8 mouse cellular contexts compared by ENCODE assay signal in the genomic region with DNA sequence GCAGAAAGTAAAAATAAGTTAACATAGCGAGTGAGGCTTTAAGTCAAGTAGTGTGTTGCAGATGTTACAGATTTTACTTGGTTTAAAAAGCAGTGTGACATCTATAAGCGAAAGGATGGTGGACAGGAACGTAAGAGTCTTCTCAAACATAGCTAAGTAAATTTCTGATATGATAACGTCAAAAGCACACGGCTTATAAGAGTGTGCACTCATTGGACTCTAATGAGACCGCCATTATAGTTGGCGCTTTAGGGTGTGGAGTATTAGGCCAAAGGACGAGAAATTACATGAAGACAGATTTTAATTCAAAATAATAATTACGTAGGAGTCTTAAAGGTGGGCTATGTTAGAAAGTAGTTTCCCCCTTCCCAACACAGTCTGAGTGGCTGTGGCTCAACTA. TPM values are rescaled to one million over a fixed set of nuclear protein-coding genes. Genes with fewer than 3 reads are reported as not detected.
A peak's percentile ranks its signal among the peaks of the same experiment; 100 is the strongest.
DNase-seq lines count a peak whose midpoint lies in the region; ATAC-seq lines count a peak whose summit lies in the region.

No protein-coding gene starts in this region.

- H3K27me3 ChIP-seq in kidney, embryonic 16.5 days (ENCODE audit: insufficient read depth, low read length) = peaks cover 7% of the 10 kb centered on the region
- no peaks in the 10 kb centered on the region for H3K27me3 ChIP-seq in embryonic facial prominence, embryonic 11.5 days (ENCODE audit: control insufficient read depth, insufficient read depth, low read length)
- H3K27me3 ChIP-seq in hindbrain, embryonic 16.5 days (replicated peaks; ENCODE audit: control insufficient read depth, insufficient read depth, low read length) = 0 out of 2 replicates have a peak, but pooled peaks cover 3% of the 10 kb centered on the region
- peaks cover 18% of the 10 kb centered on the region for H3K27me3 ChIP-seq in midbrain, embryonic 13.5 days

- DNase-seq in kidney, adult 18-20 months = no peak
- DNase-seq in embryonic facial prominence, embryonic 11.5 days (ENCODE audit: low spot score) = peak; percentile 4
- DNase-seq in cerebellum, adult 8-10 months = no peak
- no peak for DNase-seq in thymus, postnatal 14 days

- no peak overlapping the region for H3K27ac ChIP-seq in kidney, embryonic 16.5 days (ENCODE audit: low read length)
- H3K27ac ChIP-seq in embryonic facial prominence, embryonic 11.5 days (replicated peaks; ENCODE audit: low read depth, low read length) = no peak overlapping the region
- no peak overlapping the region; the same call in 1 of the 2 replicates for H3K27ac ChIP-seq in hindbrain, embryonic 16.5 days (ENCODE audit: low read depth, low read length)
- H3K27ac ChIP-seq in midbrain, embryonic 13.5 days = no peak overlapping the region

- H3K9me3 ChIP-seq in kidney, embryonic 16.5 days (ENCODE audit: low read length) = no peaks in the 10 kb centered on the region
- no peaks in the 10 kb centered on the region for H3K9me3 ChIP-seq in embryonic facial prominence, embryonic 11.5 days (replicated peaks; ENCODE audit: control insufficient read depth, low read length)
- H3K9me3 ChIP-seq in hindbrain, embryonic 16.5 days (ENCODE audit: control insufficient read depth, low read length) = no peaks in the 10 kb centered on the region
- no peaks in the 10 kb centered on the region for H3K9me3 ChIP-seq in midbrain, embryonic 13.5 days

- WGBS in kidney, embryonic 16.5 days = 44% methylated on average over 9 of the region's 9 CpGs
- 49% methylated on average over 9 of the region's 9 CpGs for WGBS in embryonic facial prominence, embryonic 11.5 days
- 47% methylated on average over 9 of the region's 9 CpGs for WGBS in hindbrain, embryonic 16.5 days
- WGBS in midbrain, embryonic 13.5 days = 48% methylated on average over 9 of the region's 9 CpGs

- peaks cover 9% of the 10 kb centered on the region for H3K4me1 ChIP-seq in kidney, embryonic 16.5 days (ENCODE audit: insufficient read depth, low read length)
- no peaks in the 10 kb centered on the region for H3K4me1 ChIP-seq in embryonic facial prominence, embryonic 11.5 days (ENCODE audit: control insufficient read depth, insufficient read depth, low read length)
- peaks cover 9% of the 10 kb centered on the region for H3K4me1 ChIP-seq in hindbrain, embryonic 16.5 days (ENCODE audit: control insufficient read depth, insufficient read depth, low read depth, low read length)
- H3K4me1 ChIP-seq in midbrain, embryonic 13.5 days (replicated peaks) = peaks cover 14% of the 10 kb centered on the region

- no peaks in the 10 kb centered on the region for H3K36me3 ChIP-seq in kidney, embryonic 16.5 days (ENCODE audit: insufficient read depth, low read length)
- H3K36me3 ChIP-seq in embryonic facial prominence, embryonic 11.5 days (replicated peaks; ENCODE audit: control insufficient read depth, insufficient read depth, low read depth, low read length) = no peaks in the 10 kb centered on the region
- no peaks in the 10 kb centered on the region for H3K36me3 ChIP-seq in hindbrain, embryonic 16.5 days (ENCODE audit: control insufficient read depth, insufficient read depth, low read length)
- no peaks in the 10 kb centered on the region for H3K36me3 ChIP-seq in midbrain, embryonic 13.5 days

- peak; percentile 16; the same call in 1 of the 2 replicates for ATAC-seq in kidney, embryonic 16.5 days (ENCODE audit: low FRiP score, low TSS enrichment)
- ATAC-seq in embryonic facial prominence, embryonic 11.5 days (replicated peaks; ENCODE audit: insufficient number of reproducible peaks, low FRiP score, low TSS enrichment, low read depth) = no peak
- peak; percentile 54; the same call in 1 of the 2 replicates for ATAC-seq in hindbrain, embryonic 16.5 days
- ATAC-seq in midbrain, embryonic 13.5 days = peak; percentile 24; the same call in 1 of the 2 replicates
- ATAC-seq in granulocyte monocyte progenitor cell, adult 5-6 weeks (replicated peaks; ENCODE audit: poor library complexity, severe bottlenecking) = no peak

- peak overlapping the region; percentile 89 for H3K9ac ChIP-seq in kidney, embryonic 16.5 days (replicated peaks; ENCODE audit: low read length)
- H3K9ac ChIP-seq in embryonic facial prominence, embryonic 11.5 days (replicated peaks; ENCODE audit: low read length) = peak overlapping the region; percentile 89; the same call in 1 of the 2 replicates
- peak overlapping the region; percentile 82 for H3K9ac ChIP-seq in hindbrain, embryonic 16.5 days (ENCODE audit: low read depth, low read length)
- H3K9ac ChIP-seq in midbrain, embryonic 13.5 days (replicated peaks) = 0 out of 2 replicates have a peak overlapping the region, but pooled peaks have one; percentile 91

- peak overlapping the region; percentile 89 for H3K4me3 ChIP-seq in kidney, embryonic 16.5 days (ENCODE audit: low read length)
- peak overlapping the region; percentile 99 for H3K4me3 ChIP-seq in embryonic facial prominence, embryonic 11.5 days (ENCODE audit: low read depth, low read length)
- peak overlapping the region; percentile 59 for H3K4me3 ChIP-seq in hindbrain, embryonic 16.5 days (ENCODE audit: low read length)
- peak overlapping the region; percentile 81 for H3K4me3 ChIP-seq in midbrain, embryonic 13.5 days (replicated peaks)

- peak overlapping the region; percentile 87 for H3K4me2 ChIP-seq in kidney, embryonic 16.5 days (replicated peaks; ENCODE audit: low read depth, low read length)
- H3K4me2 ChIP-seq in embryonic facial prominence, embryonic 11.5 days (ENCODE audit: low read depth, low read length) = peak overlapping the region; percentile 81
- H3K4me2 ChIP-seq in hindbrain, embryonic 16.5 days (ENCODE audit: low read length) = peak overlapping the region; percentile 86
- peak overlapping the region; percentile 87 for H3K4me2 ChIP-seq in midbrain, embryonic 13.5 days (replicated peaks)

RNA-seq across cellular contexts. Expression of a gene that starts 0.4 kb away (rescaled TPM):
- 39.1 and 44.9 TPM in 2 replicates for polyA plus RNA-seq in kidney, embryonic 16.5 days (2015; fragmentation: Nextera tagmentation; extraction: Ambion mirVana)
- 41.6 and 41.9 TPM in 2 replicates for polyA plus RNA-seq in embryonic facial prominence, embryonic 11.5 days (2014; fragmentation: Nextera tagmentation; extraction: Ambion mirVana)
- polyA plus RNA-seq in hindbrain, embryonic 16.5 days (2015; fragmentation: Nextera tagmentation; extraction: Ambion mirVana) = 35.1 and 41.1 TPM in 2 replicates
- 34.8 and 37.0 TPM in 2 replicates for polyA plus RNA-seq in midbrain, embryonic 13.5 days (2015; fragmentation: Nextera tagmentation; extraction: Ambion mirVana)
- 18.5 and 27.2 TPM in 2 replicates for total RNA-seq in granulocyte monocyte progenitor cell, adult 5-6 weeks (2014; fragmentation: Nextera tagmentation)
- 29.8 and 36.2 TPM in 2 replicates for total RNA-seq in granulocyte monocyte progenitor cell, adult 5-6 weeks (2017)

RNA-seq across cellular contexts. Expression of a gene that starts 1.1 kb away (rescaled TPM):
- 26.8 and 29.1 TPM in 2 replicates for polyA plus RNA-seq in kidney, embryonic 16.5 days (2015; fragmentation: Nextera tagmentation; extraction: Ambion mirVana)
- polyA plus RNA-seq in embryonic facial prominence, embryonic 11.5 days (2014; fragmentation: Nextera tagmentation; extraction: Ambion mirVana) = 3.0 and 3.9 TPM in 2 replicates
- polyA plus RNA-seq in hindbrain, embryonic 16.5 days (2015; fragmentation: Nextera tagmentation; extraction: Ambion mirVana) = 2.1 and 3.3 TPM in 2 replicates
- 3.1 and 3.6 TPM in 2 replicates for polyA plus RNA-seq in midbrain, embryonic 13.5 days (2015; fragmentation: Nextera tagmentation; extraction: Ambion mirVana)
- total RNA-seq in granulocyte monocyte progenitor cell, adult 5-6 weeks (2014; fragmentation: Nextera tagmentation) = not detected in 2 replicates
- total RNA-seq in granulocyte monocyte progenitor cell, adult 5-6 weeks (2017) = 0.15 TPM in 1 of 2 replicates, not detected in the other

RNA-seq across cellular contexts. Expression of a gene that starts 20.2 kb away (rescaled TPM):
- polyA plus RNA-seq in kidney, embryonic 16.5 days (2015; fragmentation: Nextera tagmentation; extraction: Ambion mirVana) = 0.14 and 0.17 TPM in 2 replicates
- 0.49 and 2.5 TPM in 2 replicates for polyA plus RNA-seq in embryonic facial prominence, embryonic 11.5 days (2014; fragmentation: Nextera tagmentation; extraction: Ambion mirVana)
- polyA plus RNA-seq in hindbrain, embryonic 16.5 days (2015; fragmentation: Nextera tagmentation; extraction: Ambion mirVana) = 0.03 and 0.04 TPM in 2 replicates
- 0.04 TPM in 1 of 2 replicates, not detected in the other for polyA plus RNA-seq in midbrain, embryonic 13.5 days (2015; fragmentation: Nextera tagmentation; extraction: Ambion mirVana)
- total RNA-seq in granulocyte monocyte progenitor cell, adult 5-6 weeks (2014; fragmentation: Nextera tagmentation) = not detected in 2 replicates
- not detected in 2 replicates for total RNA-seq in granulocyte monocyte progenitor cell, adult 5-6 weeks (2017)

Comparison
In these comparisons a context has a peak if more than half of its experiments do, and no peak if none do; other contexts are left out.
1. ATAC-seq: peak in kidney, embryonic 16.5 days (single experiment), hindbrain, embryonic 16.5 days (single experiment) and midbrain, embryonic 13.5 days (single experiment); none in embryonic facial prominence, embryonic 11.5 days (single experiment) and granulocyte monocyte progenitor cell, adult 5-6 weeks (single experiment).
2. Peak in every context shown above with its lines, with median percentiles within 50 percentile points of each other: H3K4me2 ChIP-seq, H3K4me3 ChIP-seq and H3K9ac ChIP-seq.